Mouse (Mus musculus) neural tube, embryonic 14.5 days (tissue): ENCODE results near the gene Lce1c. TPM values are rescaled to one million over a fixed set of nuclear protein-coding genes. Genes with fewer than 3 reads are reported as not detected.

Experiments
- ATAC-seq: fragments of 200-750 bp; cut with Nextera tagmentation; 2 replicates; pipeline ENCODE4 v1.8.0; 2017; ENCODE audit warnings: low read depth, mild to moderate bottlenecking, moderate TSS enrichment, moderate library complexity
- H3K27ac ChIP-seq: fragments of 300-500 bp; sonication (generic); 2 replicates; pipeline ENCODE4 v1.5.1; 2014; ENCODE audit warnings: low read depth, mild to moderate bottlenecking, control low read depth, low read length, moderate library complexity, mixed read lengths
- H3K27me3 ChIP-seq: fragments of 300-500 bp; sonication (generic); 2 replicates; pipeline ENCODE4 v1.6.1; 2014; ENCODE audit warnings: low read length; ENCODE audit not compliant: control insufficient read depth, insufficient read depth
- H3K36me3 ChIP-seq: fragments of 300-500 bp; sonication (generic); 2 replicates; pipeline ENCODE4 v1.6.1; 2014; ENCODE audit warnings: low read length, mixed read lengths; ENCODE audit not compliant: control insufficient read depth, insufficient read depth
- H3K4me1 ChIP-seq: fragments of 300-500 bp; sonication (generic); 2 replicates; pipeline ENCODE4 v1.6.1; 2014; ENCODE audit warnings: low read length; ENCODE audit not compliant: control insufficient read depth, insufficient read depth
- H3K4me2 ChIP-seq: fragments of 300-500 bp; sonication (generic); 2 replicates; pipeline ENCODE4 v1.6.1; 2014; ENCODE audit warnings: mild to moderate bottlenecking, low read depth, low read length, control low read depth
- H3K4me3 ChIP-seq: fragments of 300-500 bp; sonication (generic); 2 replicates; pipeline ENCODE4 v1.5.1; 2014; ENCODE audit warnings: low read depth, low read length, control low read depth, mixed read lengths
- H3K9ac ChIP-seq: fragments of 300-500 bp; sonication (generic); replicated peaks from 2 replicates; pipeline ENCODE4 v1.6.1; 2014; ENCODE audit warnings: low read depth, mild to moderate bottlenecking, control low read depth, low read length, mixed read lengths
- H3K9me3 ChIP-seq: fragments of 300-500 bp; sonication (generic); 2 replicates; pipeline ENCODE4 v1.6.1; 2016; ENCODE audit warnings: low read length; ENCODE audit not compliant: control insufficient read depth
- WGBS: fragments of 180-500 bp; shearing (Covaris S2); extraction: QIAGEN DNeasy Blood & Tissue Kit; methylation state at CpG from one replicate; pipeline ENCODE4 v1.1.7; 2014; 5-methylcytosine and 5-hydroxymethylcytosine counted together
- polyA plus RNA-seq: library from polyadenylated mRNA; unstranded; fragments of >200 nt; fragmentation: Nextera tagmentation; extraction: Ambion mirVana; gene quantifications from 2 replicates; pipeline ENCODE4 v1.2.1, GENCODE M21; 2014

Lce1c gene
- polyA plus RNA-seq, 1 experiment from 2014 or later: not detected

GRCm38 (mm10) chr3:92691688-92692087, 12.6 kb downstream of the Lce1c start:
- Histone ChIP-seq H3K9ac (no peak overlapping the region), H3K4me1 (no peaks in the 10 kb centered on the region), H3K36me3 (no peaks in the 10 kb centered on the region), H3K9me3 (no peaks in the 10 kb centered on the region), H3K27me3 (no peaks in the 10 kb centered on the region), H3K4me2 (no peak overlapping the region), H3K4me3 (no peak overlapping the region), H3K27ac (no peak overlapping the region)
- ATAC-seq: no peak

GRCm38 (mm10) chr3:92694613-92695012, 15.6 kb downstream of the Lce1c start:
- H3K9ac ChIP-seq: no peak overlapping the region
- H3K4me2 ChIP-seq: no peak overlapping the region
- 14% methylated on average over 1 of the region's 1 CpGs for WGBS
- H3K36me3 ChIP-seq: no peaks in the 10 kb centered on the region
- H3K4me1 ChIP-seq: no peaks in the 10 kb centered on the region
- no peak overlapping the region for H3K27ac ChIP-seq
- ATAC-seq: no peak
- H3K9me3 ChIP-seq: no peaks in the 10 kb centered on the region
- no peak overlapping the region for H3K4me3 ChIP-seq
- H3K27me3 ChIP-seq: no peaks in the 10 kb centered on the region

- Histone ChIP-seq H3K9me3 (no peaks in the 10 kb centered on the region), H3K4me2 (no peak within 1 kb of the TSS), H3K4me1 (no peaks in the 10 kb centered on the region), H3K27ac (no peak within 1 kb of the TSS), H3K36me3 (no peaks in the 10 kb centered on the region), H3K27me3 (no peaks in the 10 kb centered on the region), H3K9ac (no peak within 1 kb of the TSS), H3K4me3 (no peak within 1 kb of the TSS)
- no peak for ATAC-seq
- WGBS: 85% methylated on average over 2 of the region's 2 CpGs
Observed at GRCm38 (mm10) chr3:92708974-92709373, 29.9 kb downstream of the Lce1c start, which contains the start of gene Lce1e. Gene Lce1e (minus strand): TSS chr3:92709074.

GRCm38 (mm10) chr3:92715122-92715521, 36.1 kb downstream of the Lce1c start:
- Histone ChIP-seq H3K36me3 (no peaks in the 10 kb centered on the region), H3K4me2 (no peak overlapping the region), H3K27me3 (no peaks in the 10 kb centered on the region), H3K4me3 (no peak overlapping the region), H3K9me3 (no peaks in the 10 kb centered on the region), H3K27ac (no peak overlapping the region), H3K9ac (no peak overlapping the region), H3K4me1 (no peaks in the 10 kb centered on the region)
- ATAC-seq: no peak

- Histone ChIP-seq H3K36me3 (no peaks in the 10 kb centered on the region), H3K4me3 (no peak within 1 kb of the TSS), H3K4me2 (no peak within 1 kb of the TSS), H3K9ac (no peak within 1 kb of the TSS), H3K27me3 (no peaks in the 10 kb centered on the region), H3K4me1 (no peaks in the 10 kb centered on the region), H3K9me3 (no peaks in the 10 kb centered on the region), H3K27ac (no peak within 1 kb of the TSS)
- 87% methylated on average over 3 of the region's 3 CpGs for WGBS
- ATAC-seq: no peak
Observed at GRCm38 (mm10) chr3:92720250-92720649, 41.2 kb downstream of the Lce1c start, which contains the start of gene Lce1f. Gene Lce1f (minus strand): TSS chr3:92720350.

GRCm38 (mm10) chr3:92722631-92723030, 43.6 kb downstream of the Lce1c start:
- no peaks in the 10 kb centered on the region for H3K36me3 ChIP-seq
- WGBS: 90% methylated on average over 5 of the region's 5 CpGs
- H3K4me1 ChIP-seq: no peaks in the 10 kb centered on the region
- H3K4me2 ChIP-seq: no peak overlapping the region
- H3K4me3 ChIP-seq: no peak overlapping the region
- ATAC-seq: no peak
- no peak overlapping the region for H3K9ac ChIP-seq
- no peaks in the 10 kb centered on the region for H3K27me3 ChIP-seq
- no peak overlapping the region for H3K27ac ChIP-seq
- H3K9me3 ChIP-seq: no peaks in the 10 kb centered on the region

Other genes with a start within 250 kb of the Lce1c start
- gene Gm9774, start 249.8 kb upstream of the Lce1c start, polyA plus RNA-seq: 5.1 and 7.9 TPM in 2 replicates
- gene Sprr2k, start 246.7 kb upstream of the Lce1c start, polyA plus RNA-seq: not detected in 2 replicates
- gene Sprr1b, start 240.5 kb upstream of the Lce1c start, polyA plus RNA-seq: not detected in 2 replicates
- not detected in 2 replicates for gene Sprr3, start 220.5 kb upstream of the Lce1c start, polyA plus RNA-seq
- gene Sprr1a, start 193.4 kb upstream of the Lce1c start, polyA plus RNA-seq: not detected in 2 replicates
- not detected in 2 replicates for gene Sprr4, start 178.8 kb upstream of the Lce1c start, polyA plus RNA-seq
- not detected in 2 replicates for gene 2310046K23Rik, start 144.7 kb upstream of the Lce1c start, polyA plus RNA-seq
- not detected in 2 replicates for gene Ivl, start 105.5 kb upstream of the Lce1c start, polyA plus RNA-seq
- not detected in 2 replicates for gene Smcp, start 90.2 kb upstream of the Lce1c start, polyA plus RNA-seq
- gene 2210017I01Rik, start 71.8 kb upstream of the Lce1c start, polyA plus RNA-seq: not detected in 2 replicates
- not detected in 2 replicates for gene Lce6a, start 57.6 kb upstream of the Lce1c start, polyA plus RNA-seq
- gene Lce1a1, start 30.9 kb upstream of the Lce1c start, polyA plus RNA-seq: not detected in 2 replicates
- not detected in 2 replicates for gene Lce1b, start 22.3 kb upstream of the Lce1c start, polyA plus RNA-seq
- not detected in 2 replicates for gene Lce1a2, start 8.9 kb upstream of the Lce1c start, polyA plus RNA-seq
- gene Lce1d, start 8.0 kb downstream of the Lce1c start, polyA plus RNA-seq: not detected in 2 replicates
- gene Lce1e, start 29.8 kb downstream of the Lce1c start, polyA plus RNA-seq: not detected in 2 replicates
- gene Lce1f, start 41.1 kb downstream of the Lce1c start, polyA plus RNA-seq: not detected in 2 replicates
- not detected in 2 replicates for gene Gm38119, start 59.8 kb downstream of the Lce1c start, polyA plus RNA-seq
- not detected in 2 replicates for gene Lce1g, start 73.1 kb downstream of the Lce1c start, polyA plus RNA-seq
- not detected in 2 replicates for gene Lce1h, start 85.8 kb downstream of the Lce1c start, polyA plus RNA-seq
- not detected in 2 replicates for gene Lce1i, start 99.7 kb downstream of the Lce1c start, polyA plus RNA-seq
- gene Lce1j, start 111.3 kb downstream of the Lce1c start, polyA plus RNA-seq: not detected in 2 replicates
- not detected in 2 replicates for gene Lce1k, start 128.6 kb downstream of the Lce1c start, polyA plus RNA-seq
- not detected in 2 replicates for gene Kprp, start 148.0 kb downstream of the Lce1c start, polyA plus RNA-seq
- not detected in 2 replicates for gene Lce1l, start 172.0 kb downstream of the Lce1c start, polyA plus RNA-seq
- not detected in 2 replicates for gene 2310050C09Rik, start 191.0 kb downstream of the Lce1c start, polyA plus RNA-seq
- gene Lce3a, start 247.0 kb downstream of the Lce1c start, polyA plus RNA-seq: not detected in 2 replicates